Mouse (Mus musculus): ENCODE data around the gene Tbc1d5.

- TF ChIP-seq POLR2A (IDR thresholded peaks at IDR 0.05; ENCODE audit: control insufficient read depth, extremely low read depth, insufficient read depth, low read length, poor library complexity): no peak
- TF ChIP-seq CTCF (IDR thresholded peaks at IDR 0.05; ENCODE audit: borderline replicate concordance, control insufficient read depth, extremely low read depth, insufficient read depth, low read length, poor library complexity): no peak
Observed at GRCm38 (mm10) chr17:51171504-51171903, 7.6 kb downstream of the Tbc1d5 start.

All from thymus, adult 2 months (tissue).